Comparison of ENCODE assay signal across 23 mouse cellular contexts in the genomic region with DNA sequence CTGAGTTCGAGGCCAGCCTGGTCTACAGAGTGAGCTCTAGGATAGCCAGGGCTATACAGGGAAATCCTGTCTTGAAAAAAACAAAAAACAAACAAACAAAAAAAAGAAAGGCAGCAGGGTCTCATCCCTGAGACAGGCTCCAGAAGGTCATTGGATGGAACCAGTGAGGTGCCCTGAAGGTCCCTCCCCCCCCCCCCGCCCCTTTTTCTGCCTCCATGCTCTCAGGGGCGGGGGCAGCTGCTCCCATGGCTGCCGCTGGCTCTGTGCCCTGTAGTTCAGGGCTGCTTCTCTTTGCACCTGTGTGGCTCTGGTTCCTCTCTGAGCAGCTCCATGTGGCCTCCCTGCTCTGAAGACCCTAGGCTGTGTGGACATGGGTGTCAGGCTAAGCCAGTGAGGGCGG. TPM values are rescaled to one million over a fixed set of nuclear protein-coding genes. Genes with fewer than 3 reads are reported as not detected.
DNase-seq lines count a peak whose midpoint lies in the region; ATAC-seq and TF ChIP-seq lines count a peak whose summit lies in the region.
"Had no signal": no experiment of that assay in that cellular context is flagged by ENCODE, and none has a peak within 500 bp of the region (broad histone marks: within the 10 kb centered on the region; RNA-seq: fewer than 3 reads in every experiment).

No protein-coding gene starts in this region.

- TF ChIP-seq POLR2A in small intestine, adult 2 months (IDR thresholded peaks at IDR 0.05; ENCODE audit: low read depth, low read length) = no peak

- H3K4me3 ChIP-seq in forebrain, embryonic 10.5 days = no peak overlapping the region
- H3K4me3 ChIP-seq in forebrain, embryonic 15.5 days = no peak overlapping the region
- H3K4me3 ChIP-seq in midbrain, embryonic 10.5 days = no peak overlapping the region
- H3K4me3 ChIP-seq in midbrain, embryonic 15.5 days = no peak overlapping the region
- H3K4me3 ChIP-seq in small intestine, adult 2 months (ENCODE audit: low read depth, low read length) = no peak overlapping the region
- H3K4me3 ChIP-seq: embryonic facial prominence, embryonic 12.5 days; erythroblast, embryonic 14.5 days; heart, embryonic 15.5 days; limb, embryonic 13.5 days; liver, embryonic 13.5 days had no signal

- no peak overlapping the region for H3K4me2 ChIP-seq in forebrain, embryonic 15.5 days (replicated peaks)
- no peak overlapping the region for H3K4me2 ChIP-seq in midbrain, embryonic 15.5 days
- H3K4me2 ChIP-seq: embryonic facial prominence, embryonic 12.5 days; heart, embryonic 15.5 days; limb, embryonic 13.5 days; liver, embryonic 13.5 days; lung, embryonic 14.5 days had no signal

- peaks cover 20% of the 10 kb centered on the region for H3K4me1 ChIP-seq in forebrain, embryonic 10.5 days
- H3K4me1 ChIP-seq in forebrain, embryonic 15.5 days = no peaks in the 10 kb centered on the region
- peaks cover 24% of the 10 kb centered on the region for H3K4me1 ChIP-seq in midbrain, embryonic 10.5 days
- H3K4me1 ChIP-seq in midbrain, embryonic 15.5 days = peaks cover 10% of the 10 kb centered on the region
- H3K4me1 ChIP-seq in small intestine, adult 2 months (ENCODE audit: control insufficient read depth, insufficient read depth, insufficient read length, low read length) = peaks cover 49% of the 10 kb centered on the region

- no peak for DNase-seq in forebrain, embryonic 10.5 days (ENCODE audit: extremely low spot score, low spot score)
- no peak for DNase-seq in midbrain, embryonic 10.5 days (ENCODE audit: low spot score)
- DNase-seq in R1 (ENCODE audit: low read depth, low spot score) = peak; percentile 74
- no peak for DNase-seq in layer of hippocampus, adult 11-12 months (ENCODE audit: low spot score)
- no peak for DNase-seq in frontal cortex, postnatal 10 days (ENCODE audit: low spot score in 2 of 2)
- DNase-seq: adrenal gland, postnatal 10 days; cerebellum, adult 9-11 months; gastrocnemius, postnatal 25 days; kidney, adult 11 months; kidney, postnatal 25 days; liver, embryonic 13.5 days; lung, embryonic 14.5 days; lung, postnatal 36 days; right cerebral cortex, adult 18-20 months; thymus, postnatal 36 days had no signal

- 77% methylated on average over 5 of the region's 5 CpGs for WGBS in forebrain, embryonic 10.5 days
- 70% methylated on average over 5 of the region's 5 CpGs for WGBS in forebrain, embryonic 15.5 days
- WGBS in midbrain, embryonic 10.5 days = 67% methylated on average over 5 of the region's 5 CpGs
- 76% methylated on average over 5 of the region's 5 CpGs for WGBS in midbrain, embryonic 15.5 days
- WGBS in small intestine, adult 2 months = 58% methylated on average over 5 of the region's 5 CpGs

- no peaks in the 10 kb centered on the region for H3K36me3 ChIP-seq in forebrain, embryonic 10.5 days (replicated peaks)
- H3K36me3 ChIP-seq in forebrain, embryonic 15.5 days = no peaks in the 10 kb centered on the region
- no peaks in the 10 kb centered on the region for H3K36me3 ChIP-seq in midbrain, embryonic 10.5 days
- H3K36me3 ChIP-seq in midbrain, embryonic 15.5 days (replicated peaks) = no peaks in the 10 kb centered on the region
- H3K36me3 ChIP-seq in small intestine, adult 2 months (ENCODE audit: control insufficient read depth, insufficient read depth, low read length) = 0 out of 2 replicates have a peak, but pooled peaks cover 4% of the 10 kb centered on the region
- H3K36me3 ChIP-seq: embryonic facial prominence, embryonic 12.5 days; heart, embryonic 15.5 days; liver, embryonic 13.5 days had no signal

- no peaks in the 10 kb centered on the region for H3K9me3 ChIP-seq in forebrain, embryonic 10.5 days
- H3K9me3 ChIP-seq in forebrain, embryonic 15.5 days = no peaks in the 10 kb centered on the region
- H3K9me3 ChIP-seq in midbrain, embryonic 10.5 days (replicated peaks) = no peaks in the 10 kb centered on the region
- no peaks in the 10 kb centered on the region for H3K9me3 ChIP-seq in midbrain, embryonic 15.5 days
- H3K9me3 ChIP-seq: embryonic facial prominence, embryonic 12.5 days; heart, embryonic 15.5 days; limb, embryonic 13.5 days; liver, embryonic 13.5 days had no signal

- 0 out of 2 replicates have a peak overlapping the region, but pooled peaks have one; percentile 0 for H3K27ac ChIP-seq in forebrain, embryonic 10.5 days
- no peak overlapping the region for H3K27ac ChIP-seq in forebrain, embryonic 15.5 days (replicated peaks)
- H3K27ac ChIP-seq in midbrain, embryonic 10.5 days (replicated peaks) = peak overlapping the region; percentile 63
- H3K27ac ChIP-seq in midbrain, embryonic 15.5 days = no peak overlapping the region
- H3K27ac ChIP-seq in small intestine, adult 2 months (ENCODE audit: insufficient read depth, low read depth, low read length) = 0 out of 2 replicates have a peak overlapping the region, but pooled peaks have one; percentile 8
- H3K27ac ChIP-seq: embryonic facial prominence, embryonic 12.5 days; heart, embryonic 15.5 days; limb, embryonic 13.5 days; liver, embryonic 13.5 days had no signal

- H3K9ac ChIP-seq in forebrain, embryonic 15.5 days (replicated peaks) = no peak overlapping the region
- H3K9ac ChIP-seq in midbrain, embryonic 15.5 days = no peak overlapping the region
- H3K9ac ChIP-seq: embryonic facial prominence, embryonic 12.5 days; heart, embryonic 15.5 days; limb, embryonic 13.5 days; liver, embryonic 13.5 days; lung, embryonic 14.5 days had no signal

- TF ChIP-seq CTCF in small intestine, adult 2 months (IDR thresholded peaks at IDR 0.05; ENCODE audit: extremely low read depth, insufficient read length, insufficient replicate concordance, low read depth, low read length) = no peak

- no peaks in the 10 kb centered on the region for H3K27me3 ChIP-seq in forebrain, embryonic 10.5 days (ENCODE audit: poor library complexity, severe bottlenecking)
- no peaks in the 10 kb centered on the region for H3K27me3 ChIP-seq in forebrain, embryonic 15.5 days
- no peaks in the 10 kb centered on the region for H3K27me3 ChIP-seq in midbrain, embryonic 10.5 days (ENCODE audit: low read depth, poor library complexity, severe bottlenecking)
- no peaks in the 10 kb centered on the region for H3K27me3 ChIP-seq in midbrain, embryonic 15.5 days (replicated peaks)
- H3K27me3 ChIP-seq in small intestine, adult 2 months (ENCODE audit: control insufficient read depth, insufficient read depth, low read length) = no peaks in the 10 kb centered on the region
- H3K27me3 ChIP-seq: embryonic facial prominence, embryonic 12.5 days; heart, embryonic 15.5 days; limb, embryonic 13.5 days; liver, embryonic 13.5 days had no signal

- ATAC-seq in forebrain, embryonic 15.5 days (replicated peaks) = no peak
- ATAC-seq in midbrain, embryonic 15.5 days (replicated peaks) = no peak
- ATAC-seq: forebrain, embryonic 14.5 days had no signal

RNA-seq across cellular contexts. Expression of a gene that starts 12.0 kb away (rescaled TPM):
- 1.6 TPM in 2 replicates for polyA plus RNA-seq in forebrain, embryonic 10.5 days (2016; fragmentation: Nextera tagmentation; extraction: Ambion mirVana)
- 0.43 and 0.46 TPM in 2 replicates for polyA plus RNA-seq in forebrain, embryonic 15.5 days (2015; fragmentation: Nextera tagmentation; extraction: Ambion mirVana)
- polyA plus RNA-seq in midbrain, embryonic 10.5 days (2016; fragmentation: Nextera tagmentation; extraction: Ambion mirVana) = 1.0 and 1.3 TPM in 2 replicates
- polyA plus RNA-seq in midbrain, embryonic 15.5 days (2015; fragmentation: Nextera tagmentation; extraction: Ambion mirVana) = 0.78 and 0.80 TPM in 2 replicates
- 46.1 and 66.7 TPM in 2 replicates for polyA plus RNA-seq in small intestine, adult 2 months (2012; rRNA removed)

RNA-seq across cellular contexts. Expression of a gene that starts 40.3 kb away (rescaled TPM):
- 3.1 and 3.4 TPM in 2 replicates for polyA plus RNA-seq in forebrain, embryonic 10.5 days (2016; fragmentation: Nextera tagmentation; extraction: Ambion mirVana)
- 2.3 and 2.7 TPM in 2 replicates for polyA plus RNA-seq in forebrain, embryonic 15.5 days (2015; fragmentation: Nextera tagmentation; extraction: Ambion mirVana)
- 2.8 and 3.4 TPM in 2 replicates for polyA plus RNA-seq in midbrain, embryonic 10.5 days (2016; fragmentation: Nextera tagmentation; extraction: Ambion mirVana)
- polyA plus RNA-seq in midbrain, embryonic 15.5 days (2015; fragmentation: Nextera tagmentation; extraction: Ambion mirVana) = 3.5 and 4.2 TPM in 2 replicates
- polyA plus RNA-seq in small intestine, adult 2 months (2012; rRNA removed) = 113 and 265 TPM in 2 replicates

Comparison
In these comparisons a context has a peak if more than half of its experiments do, and no peak if none do; other contexts are left out.
1. H3K27ac ChIP-seq: peak in forebrain, embryonic 10.5 days (single experiment), midbrain, embryonic 10.5 days (single experiment) and small intestine, adult 2 months (single experiment); none in forebrain, embryonic 15.5 days (single experiment) and midbrain, embryonic 15.5 days (single experiment).
2. RNA of a gene that starts 12.0 kb away (polyA plus RNA-seq): 46.1 to 66.7 TPM in small intestine, adult 2 months; 1.6 TPM in forebrain, embryonic 10.5 days, 1.0 to 1.3 TPM in midbrain, embryonic 10.5 days, 0.78 to 0.80 TPM in midbrain, embryonic 15.5 days and 0.43 to 0.46 TPM in forebrain, embryonic 15.5 days; every median in the first group is over 10 times any median in the second.
3. RNA of a gene that starts 40.3 kb away (polyA plus RNA-seq): 113 to 265 TPM in small intestine, adult 2 months; 3.5 to 4.2 TPM in midbrain, embryonic 15.5 days, 3.1 to 3.4 TPM in forebrain, embryonic 10.5 days, 2.8 to 3.4 TPM in midbrain, embryonic 10.5 days and 2.3 to 2.7 TPM in forebrain, embryonic 15.5 days; every median in the first group is over 10 times any median in the second.